Mouse (Mus musculus) skeletal muscle tissue, adult 2 months (tissue): ENCODE measurements at regions not wholly inside any gene's neighbourhood (a gene's known extent, or its start where the extent isn't known, plus 50 kb on each side); places are given as distances from the start of the nearest gene placed in this dataset.

Experiments used
- DNase-seq: peaks from one replicate; pipeline ENCODE4 v3.0.0-alpha.2; 2012; ENCODE audit warnings: low read depth, low spot score

DNA sequence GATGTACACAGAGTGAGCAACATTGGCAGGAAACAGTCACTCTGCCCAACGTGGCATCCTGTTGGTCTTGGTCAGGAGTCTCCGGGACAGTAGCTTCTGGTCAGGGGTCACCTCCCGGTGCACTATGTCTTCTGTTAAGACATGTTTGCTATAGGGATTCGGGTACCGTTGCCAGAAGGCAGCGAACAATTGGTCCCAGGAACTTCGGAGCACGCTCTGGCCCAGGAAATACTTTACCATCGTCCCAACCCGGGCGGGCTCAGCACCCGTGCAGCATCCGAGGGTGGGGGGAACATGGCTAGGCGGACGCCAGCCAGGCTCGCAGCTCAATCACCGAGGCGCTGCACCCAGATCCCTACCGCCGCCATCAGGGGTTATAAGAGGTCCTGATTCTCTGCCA, 80.6 kb upstream of the Adam23 start:
- no peak for DNase-seq

DNA sequence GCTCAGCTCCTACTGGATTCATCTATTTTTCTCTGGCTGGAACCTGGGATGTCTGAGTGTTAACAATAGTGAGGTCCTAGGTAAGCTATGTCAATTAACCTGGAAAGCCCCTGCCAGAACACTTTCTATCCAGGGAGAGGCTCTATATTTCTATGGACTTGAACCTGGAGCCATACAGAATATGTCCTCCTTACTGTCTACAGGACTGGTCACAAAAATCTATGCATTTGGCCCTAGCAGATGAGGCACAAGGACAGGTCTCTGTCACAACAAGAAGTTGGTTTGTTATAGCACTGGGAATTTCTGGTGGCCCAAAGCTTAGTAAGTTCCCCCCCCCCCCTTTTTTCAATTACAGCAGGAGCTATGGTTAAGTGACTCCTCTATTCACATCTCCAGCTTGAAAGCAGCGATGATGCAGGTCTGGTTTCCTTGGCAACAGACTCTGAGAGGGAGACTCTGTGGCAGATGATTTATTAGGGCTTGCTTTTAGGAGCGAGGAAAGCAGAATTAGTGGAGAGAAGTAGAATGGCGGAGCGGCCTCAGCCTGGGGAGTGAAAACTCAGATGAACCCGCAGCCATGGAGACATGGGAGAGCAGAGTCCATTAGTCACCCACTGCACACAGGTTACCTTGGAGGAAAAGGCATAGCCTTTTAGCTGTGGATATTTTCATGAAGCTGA, 77.9 kb upstream of the Adam23 start:
- no peak for DNase-seq

DNA sequence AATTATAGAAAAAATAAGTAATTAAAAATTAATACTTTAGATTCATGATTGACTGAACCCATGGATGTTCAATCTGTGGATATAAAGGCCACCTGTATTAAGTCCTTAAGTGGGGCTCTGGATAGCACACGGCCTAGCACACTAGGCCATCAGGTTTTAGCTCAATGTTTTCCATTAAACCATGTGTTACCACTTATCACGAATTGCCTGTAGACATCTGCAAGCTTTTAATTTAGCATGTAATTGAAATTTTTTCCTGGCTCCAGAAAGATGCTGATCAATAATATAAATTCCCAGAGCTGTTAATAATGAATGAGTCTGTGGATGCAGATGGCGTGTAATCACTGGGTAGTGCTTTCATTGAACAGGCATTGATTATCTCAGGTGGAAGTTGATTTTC, 76.8 kb upstream of the Adam23 start:
- DNase-seq: no peak

DNA sequence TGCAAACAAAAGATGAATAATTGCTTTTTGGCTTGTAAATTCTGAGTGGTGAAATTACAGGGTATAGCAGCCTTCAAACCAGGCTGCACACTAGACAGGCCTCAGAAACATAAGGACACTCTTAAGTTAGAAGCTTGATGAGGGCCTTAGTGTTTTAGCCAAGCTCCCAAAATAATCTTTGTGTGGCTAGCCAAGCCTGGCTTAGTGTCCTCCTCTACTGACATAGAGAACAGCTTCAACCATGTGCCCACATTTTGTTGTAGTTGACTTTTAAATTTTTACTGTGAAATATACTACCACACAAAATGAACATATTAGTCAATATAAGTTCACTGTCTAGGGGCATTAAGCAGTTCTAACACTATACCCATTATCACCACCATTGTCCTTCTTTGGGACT, 76.1 kb upstream of the Adam23 start:
- peak; percentile 19 for DNase-seq

DNA sequence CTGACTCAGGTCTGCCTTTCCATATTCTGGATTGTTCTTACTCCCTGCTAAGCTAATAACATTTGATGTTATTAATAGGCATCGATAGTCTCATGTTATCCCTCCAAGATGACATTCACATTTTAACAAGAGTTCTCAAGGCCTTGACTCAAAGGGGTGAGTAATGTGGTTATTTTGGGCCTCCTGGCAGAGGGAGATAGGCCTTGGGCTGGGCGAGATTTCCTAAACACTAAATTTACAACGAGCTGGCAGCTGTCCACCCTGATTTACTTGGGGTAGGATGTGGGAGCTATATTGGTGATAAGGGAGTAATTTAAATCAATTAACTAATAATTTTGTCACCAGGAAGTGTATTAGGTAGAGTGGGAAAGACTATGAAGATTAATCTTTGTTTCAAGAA, 62.6 kb upstream of the Adam23 start:
- DNase-seq: peak; percentile 68

DNA sequence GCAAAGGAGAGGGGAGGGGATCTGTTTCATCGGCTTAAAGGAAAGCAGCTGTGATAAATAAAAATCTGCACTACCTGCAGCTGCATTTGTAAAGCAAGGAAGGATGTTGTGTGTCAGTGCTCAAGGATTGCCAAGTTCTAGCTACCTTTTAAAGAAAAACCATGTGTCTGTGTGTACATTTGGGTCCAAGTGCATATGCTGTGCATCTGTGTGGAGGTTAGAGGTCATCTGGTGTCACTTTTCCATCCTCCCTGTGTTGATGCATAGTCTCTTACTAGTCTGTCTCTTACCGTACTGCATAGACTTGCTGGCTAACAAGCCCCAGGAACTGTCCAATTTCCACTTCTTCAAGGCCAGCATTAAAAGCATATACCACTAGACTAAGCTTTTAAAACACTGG, 60.6 kb upstream of the Adam23 start:
- no peak for DNase-seq

DNA sequence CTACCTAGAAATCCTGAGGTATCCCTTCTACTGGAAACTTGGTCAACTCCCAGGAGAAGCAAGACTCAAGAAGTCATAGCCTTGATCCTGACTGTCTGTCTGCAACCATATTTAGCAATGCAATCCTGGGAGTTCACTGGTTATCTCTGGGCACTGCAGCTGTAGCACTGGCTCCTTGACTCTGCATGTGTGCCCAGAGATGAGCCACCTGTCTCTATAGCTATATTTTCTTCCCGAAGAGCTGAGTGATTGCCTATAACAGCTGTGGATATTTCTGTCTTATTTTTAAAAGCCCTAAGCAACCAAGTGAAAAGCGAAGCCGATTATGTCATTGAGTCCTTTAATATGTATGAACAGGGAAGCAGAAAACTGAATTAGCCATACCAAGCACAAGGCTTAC, 50.3 kb upstream of the Adam23 start:
- peak; percentile 81 for DNase-seq
